Mouse (Mus musculus): Measurements from ENCODE around the gene Ccnt2.

GRCm38 (mm10) chr1:127755806-127756205, 18.2 kb upstream of the Ccnt2 start:
- TF ChIP-seq CTCF (IDR thresholded peaks at IDR 0.05; ENCODE audit: low read depth) (no peak), EP300 (IDR thresholded peaks at IDR 0.05; ENCODE audit: low read depth) (no peak)
